Mouse (Mus musculus): ENCODE measurements around the gene Rabgef1. TPM values are rescaled to one million over a fixed set of nuclear protein-coding genes. Genes with fewer than 3 reads are reported as not detected.

Gene Rabgef1
- 20.8 and 22.0 TPM in 2 replicates for polyA plus RNA-seq (2014; fragmentation: Nextera tagmentation; extraction: Ambion mirVana)

- H3K9ac ChIP-seq (ENCODE audit: low read depth, low read length), result peak within 1 kb of the TSS; percentile 77
- H3K4me1 ChIP-seq (ENCODE audit: control insufficient read depth, insufficient read depth, low read length), result peaks cover 15% of the 10 kb centered on the region
- peak within 1 kb of the TSS; percentile 77 for H3K4me2 ChIP-seq
- H3K4me3 ChIP-seq (ENCODE audit: low read depth, low read length), result peak within 1 kb of the TSS; percentile 93
- WGBS (ENCODE audit: insufficient replicate concordance), result under 1% methylated on average over 49 of the region's 62 CpGs
- no peaks in the 10 kb centered on the region for H3K9me3 ChIP-seq (replicated peaks; ENCODE audit: control insufficient read depth, low read length)
- no peaks in the 10 kb centered on the region for H3K27me3 ChIP-seq (ENCODE audit: control insufficient read depth, insufficient read depth, low read length)
- H3K36me3 ChIP-seq (ENCODE audit: control insufficient read depth, insufficient read depth, low read length), result no peaks in the 10 kb centered on the region
- ATAC-seq (replicated peaks; ENCODE audit: insufficient number of reproducible peaks, low FRiP score, low TSS enrichment), result peak; percentile 92
- peak within 1 kb of the TSS; percentile 97 for H3K27ac ChIP-seq (ENCODE audit: low read depth, low read length)
These were observed at the start of gene Rabgef1 for GRCm38 (mm10) chr5:130171423-130171954. Rabgef1 (plus strand) TSS chr5:130171798.

GRCm38 (mm10) chr5:130122355-130122754, 49.2 kb upstream of the Rabgef1 start:
- Histone ChIP-seq H3K27me3 (ENCODE audit: control insufficient read depth, insufficient read depth, low read length) (no peaks in the 10 kb centered on the region), H3K4me1 (ENCODE audit: control insufficient read depth, insufficient read depth, low read length) (no peaks in the 10 kb centered on the region; the same call in 1 of the 2 replicates), H3K9me3 (replicated peaks; ENCODE audit: control insufficient read depth, low read length) (no peaks in the 10 kb centered on the region), H3K4me3 (ENCODE audit: low read depth, low read length) (no peak overlapping the region), H3K9ac (ENCODE audit: low read depth, low read length) (no peak overlapping the region), H3K36me3 (ENCODE audit: control insufficient read depth, insufficient read depth, low read length) (no peaks in the 10 kb centered on the region; the same call in 1 of the 2 replicates), H3K27ac (ENCODE audit: low read depth, low read length) (no peak overlapping the region), H3K4me2 (no peak overlapping the region)
- ATAC-seq (replicated peaks; ENCODE audit: insufficient number of reproducible peaks, low FRiP score, low TSS enrichment), result no peak
- 82% methylated on average over 2 of the region's 2 CpGs for WGBS (ENCODE audit: insufficient replicate concordance)

- H3K36me3 ChIP-seq (ENCODE audit: control insufficient read depth, insufficient read depth, low read length), result no peaks in the 10 kb centered on the region; the same call in 1 of the 2 replicates
- 75% methylated on average over 5 of the region's 5 CpGs for WGBS (ENCODE audit: insufficient replicate concordance)
- no peaks in the 10 kb centered on the region for H3K9me3 ChIP-seq (replicated peaks; ENCODE audit: control insufficient read depth, low read length)
These were observed 47.3 kb upstream of the Rabgef1 start for GRCm38 (mm10) chr5:130124271-130124670.

GRCm38 (mm10) chr5:130128686-130129523, 42.7 kb upstream of the Rabgef1 start:
- WGBS (ENCODE audit: insufficient replicate concordance), result 77% methylated on average over 11 of the region's 11 CpGs
- Histone ChIP-seq H3K36me3 (ENCODE audit: control insufficient read depth, insufficient read depth, low read length) (no peaks in the 10 kb centered on the region), H3K9ac (ENCODE audit: low read depth, low read length) (no peak overlapping the region), H3K4me3 (ENCODE audit: low read depth, low read length) (no peak overlapping the region), H3K4me1 (ENCODE audit: control insufficient read depth, insufficient read depth, low read length) (no peaks in the 10 kb centered on the region), H3K27me3 (ENCODE audit: control insufficient read depth, insufficient read depth, low read length) (no peaks in the 10 kb centered on the region), H3K4me2 (no peak overlapping the region), H3K27ac (ENCODE audit: low read depth, low read length) (no peak overlapping the region), H3K9me3 (replicated peaks; ENCODE audit: control insufficient read depth, low read length) (no peaks in the 10 kb centered on the region)
- no peak for ATAC-seq (replicated peaks; ENCODE audit: insufficient number of reproducible peaks, low FRiP score, low TSS enrichment)

More at GRCm38 (mm10) chr5:130124271-130124670, 47.3 kb upstream of the Rabgef1 start:
- no peak overlapping the region for H3K27ac ChIP-seq (ENCODE audit: low read depth, low read length)
- no peaks in the 10 kb centered on the region for H3K27me3 ChIP-seq (ENCODE audit: control insufficient read depth, insufficient read depth, low read length)
- no peak overlapping the region for H3K4me2 ChIP-seq
- H3K9ac ChIP-seq (ENCODE audit: low read depth, low read length), result no peak overlapping the region
- H3K4me1 ChIP-seq (ENCODE audit: control insufficient read depth, insufficient read depth, low read length), result no peaks in the 10 kb centered on the region; the same call in 1 of the 2 replicates
- no peak for ATAC-seq (replicated peaks; ENCODE audit: insufficient number of reproducible peaks, low FRiP score, low TSS enrichment)
- no peak overlapping the region for H3K4me3 ChIP-seq (ENCODE audit: low read depth, low read length)

- ATAC-seq (replicated peaks; ENCODE audit: insufficient number of reproducible peaks, low FRiP score, low TSS enrichment), result no peak
- H3K36me3 ChIP-seq (ENCODE audit: control insufficient read depth, insufficient read depth, low read length), result no peaks in the 10 kb centered on the region
- H3K4me1 ChIP-seq (ENCODE audit: control insufficient read depth, insufficient read depth, low read length), result no peaks in the 10 kb centered on the region
- H3K4me3 ChIP-seq (ENCODE audit: low read depth, low read length), result no peak overlapping the region
- no peaks in the 10 kb centered on the region for H3K9me3 ChIP-seq (replicated peaks; ENCODE audit: control insufficient read depth, low read length)
- no peak overlapping the region for H3K27ac ChIP-seq (ENCODE audit: low read depth, low read length)
- WGBS (ENCODE audit: insufficient replicate concordance), result 83% methylated on average over 5 of the region's 5 CpGs
- no peaks in the 10 kb centered on the region for H3K27me3 ChIP-seq (ENCODE audit: control insufficient read depth, insufficient read depth, low read length)
- H3K4me2 ChIP-seq, result no peak overlapping the region
- no peak overlapping the region for H3K9ac ChIP-seq (ENCODE audit: low read depth, low read length)
These were observed 42.1 kb upstream of the Rabgef1 start for GRCm38 (mm10) chr5:130129524-130129793.

GRCm38 (mm10) chr5:130136597-130136996, 35.0 kb upstream of the Rabgef1 start:
- ATAC-seq (replicated peaks; ENCODE audit: insufficient number of reproducible peaks, low FRiP score, low TSS enrichment), result no peak
- no peaks in the 10 kb centered on the region; the same call in 1 of the 2 replicates for H3K36me3 ChIP-seq (ENCODE audit: control insufficient read depth, insufficient read depth, low read length)
- H3K27ac ChIP-seq (ENCODE audit: low read depth, low read length), result no peak overlapping the region
- no peak overlapping the region for H3K9ac ChIP-seq (ENCODE audit: low read depth, low read length)
- 93% methylated on average over 13 of the region's 13 CpGs for WGBS (ENCODE audit: insufficient replicate concordance)
- no peaks in the 10 kb centered on the region for H3K4me1 ChIP-seq (ENCODE audit: control insufficient read depth, insufficient read depth, low read length)
- H3K27me3 ChIP-seq (ENCODE audit: control insufficient read depth, insufficient read depth, low read length), result 0 out of 2 replicates have a peak, but pooled peaks cover 12% of the 10 kb centered on the region
- H3K4me2 ChIP-seq, result no peak overlapping the region
- no peak overlapping the region for H3K4me3 ChIP-seq (ENCODE audit: low read depth, low read length)
- H3K9me3 ChIP-seq (replicated peaks; ENCODE audit: control insufficient read depth, low read length), result no peaks in the 10 kb centered on the region

GRCm38 (mm10) chr5:130139393-130139792, 32.2 kb upstream of the Rabgef1 start:
- Histone ChIP-seq H3K27me3 (ENCODE audit: control insufficient read depth, insufficient read depth, low read length) (peaks cover 16% of the 10 kb centered on the region), H3K9ac (ENCODE audit: low read depth, low read length) (no peak overlapping the region), H3K9me3 (replicated peaks; ENCODE audit: control insufficient read depth, low read length) (no peaks in the 10 kb centered on the region), H3K36me3 (ENCODE audit: control insufficient read depth, insufficient read depth, low read length) (no peaks in the 10 kb centered on the region; the same call in 1 of the 2 replicates), H3K4me2 (no peak overlapping the region), H3K27ac (ENCODE audit: low read depth, low read length) (no peak overlapping the region), H3K4me3 (ENCODE audit: low read depth, low read length) (no peak overlapping the region), H3K4me1 (ENCODE audit: control insufficient read depth, insufficient read depth, low read length) (peaks cover 4% of the 10 kb centered on the region; the same call in 1 of the 2 replicates)
- WGBS (ENCODE audit: insufficient replicate concordance), result 25% methylated on average over 8 of the region's 8 CpGs
- ATAC-seq (replicated peaks; ENCODE audit: insufficient number of reproducible peaks, low FRiP score, low TSS enrichment), result no peak

- 68% methylated on average over 5 of the region's 5 CpGs for WGBS (ENCODE audit: insufficient replicate concordance)
- Histone ChIP-seq H3K4me2 (no peak overlapping the region), H3K36me3 (ENCODE audit: control insufficient read depth, insufficient read depth, low read length) (no peaks in the 10 kb centered on the region; the same call in 1 of the 2 replicates), H3K4me3 (ENCODE audit: low read depth, low read length) (no peak overlapping the region), H3K9me3 (replicated peaks; ENCODE audit: control insufficient read depth, low read length) (no peaks in the 10 kb centered on the region), H3K27ac (ENCODE audit: low read depth, low read length) (no peak overlapping the region), H3K27me3 (ENCODE audit: control insufficient read depth, insufficient read depth, low read length) (peaks cover 16% of the 10 kb centered on the region), H3K9ac (ENCODE audit: low read depth, low read length) (no peak overlapping the region), H3K4me1 (ENCODE audit: control insufficient read depth, insufficient read depth, low read length) (peaks cover 9% of the 10 kb centered on the region)
- no peak for ATAC-seq (replicated peaks; ENCODE audit: insufficient number of reproducible peaks, low FRiP score, low TSS enrichment)
These were observed 30.5 kb upstream of the Rabgef1 start for GRCm38 (mm10) chr5:130141138-130141537.

Measured in heart, embryonic 11.5 days (tissue).